Mouse (Mus musculus) liver, embryonic 15.5 days (tissue): Measurements from ENCODE around the gene Rpap2. TPM values are rescaled to one million over a fixed set of nuclear protein-coding genes. Genes with fewer than 3 reads are reported as not detected.
A peak's percentile ranks its signal among the peaks of the same experiment; 100 is the strongest.

ENCODE experiments used
- ATAC-seq: fragments of 200-750 bp; cut with Nextera tagmentation; 2 replicates; pipeline ENCODE4 v1.8.0; 2017; ENCODE audit warnings: moderate number of reproducible peaks, mild to moderate bottlenecking, moderate library complexity; ENCODE audit not compliant: insufficient read depth
- H3K27ac ChIP-seq: fragments of 300-500 bp; sonication (generic); replicated peaks from 2 replicates; pipeline ENCODE4 v1.5.1; 2015; ENCODE audit warnings: mild to moderate bottlenecking, inconsistent platforms
- H3K27me3 ChIP-seq: fragments of 300-500 bp; sonication (generic); 2 replicates; pipeline ENCODE4 v1.6.1; 2015; ENCODE audit warnings: mild to moderate bottlenecking, inconsistent platforms
- H3K36me3 ChIP-seq: fragments of 300-500 bp; sonication (generic); replicated peaks from 2 replicates; pipeline ENCODE4 v1.6.1; 2015; ENCODE audit warnings: moderate library complexity, mild to moderate bottlenecking, inconsistent platforms
- H3K4me1 ChIP-seq: fragments of 300-500 bp; sonication (generic); replicated peaks from 2 replicates; pipeline ENCODE4 v1.6.1; 2015; ENCODE audit warnings: inconsistent platforms
- H3K4me2 ChIP-seq: fragments of 300-500 bp; sonication (generic); 2 replicates; pipeline ENCODE4 v1.6.1; 2015; ENCODE audit warnings: moderate library complexity, mild to moderate bottlenecking, inconsistent platforms
- H3K4me3 ChIP-seq: fragments of 300-500 bp; sonication (generic); replicated peaks from 2 replicates; pipeline ENCODE4 v1.5.1; 2015; ENCODE audit warnings: mild to moderate bottlenecking, inconsistent platforms
- H3K9ac ChIP-seq: fragments of 300-500 bp; sonication (generic); 2 replicates; pipeline ENCODE4 v1.6.1; 2015; ENCODE audit warnings: moderate library complexity, mild to moderate bottlenecking, inconsistent platforms
- H3K9me3 ChIP-seq: fragments of 300-500 bp; sonication (generic); replicated peaks from 2 replicates; pipeline ENCODE4 v1.6.1; 2016; ENCODE audit warnings: inconsistent platforms
- WGBS: fragments of 180-500 bp; shearing (Covaris S2); methylation state at CpG from one replicate; pipeline ENCODE4 v1.1.7; 2015; ENCODE audit warnings: mixed read lengths; ENCODE audit not compliant: insufficient replicate concordance; 5-methylcytosine and 5-hydroxymethylcytosine counted together
- polyA plus RNA-seq: library from polyadenylated mRNA; unstranded; fragments of >200 nt; fragmentation: Nextera tagmentation; extraction: Ambion mirVana; gene quantifications from 2 replicates; pipeline ENCODE4 v1.2.1, GENCODE M21; 2015

The Rpap2 gene
- polyA plus RNA-seq, 1 experiment from 2014 or later, result 4.7 TPM

- H3K27ac ChIP-seq, result no peak overlapping the region
- H3K4me2 ChIP-seq, result no peak overlapping the region
- H3K27me3 ChIP-seq, result peaks cover 30% of the 10 kb centered on the region
- H3K36me3 ChIP-seq, result no peaks in the 10 kb centered on the region
- no peak for ATAC-seq
- H3K4me1 ChIP-seq, result peaks cover 11% of the 10 kb centered on the region
- no peaks in the 10 kb centered on the region for H3K9me3 ChIP-seq
- WGBS, result 43% methylated on average over 2 of the region's 2 CpGs
- no peak overlapping the region for H3K9ac ChIP-seq
- no peak overlapping the region for H3K4me3 ChIP-seq
These were observed 87.2 kb downstream of the Rpap2 start for GRCm38 (mm10) chr5:107684380-107684779.

- Histone ChIP-seq H3K4me3 (no peak overlapping the region), H3K4me2 (no peak overlapping the region), H3K36me3 (no peaks in the 10 kb centered on the region), H3K27me3 (peaks cover 36% of the 10 kb centered on the region), H3K9ac (no peak overlapping the region), H3K9me3 (no peaks in the 10 kb centered on the region), H3K27ac (no peak overlapping the region), H3K4me1 (peaks cover 11% of the 10 kb centered on the region)
- ATAC-seq, result no peak
- 78% methylated on average over 5 of the region's 5 CpGs for WGBS
These were observed 90.0 kb downstream of the Rpap2 start for GRCm38 (mm10) chr5:107687161-107687560.

- Histone ChIP-seq H3K4me3 (peak overlapping the region; percentile 55), H3K9me3 (no peaks in the 10 kb centered on the region), H3K36me3 (no peaks in the 10 kb centered on the region), H3K9ac (no peak overlapping the region), H3K27me3 (peaks cover 32% of the 10 kb centered on the region), H3K27ac (no peak overlapping the region), H3K4me1 (peaks cover 11% of the 10 kb centered on the region), H3K4me2 (peak overlapping the region; percentile 73)
- 13% methylated on average over 46 of the region's 46 CpGs for WGBS
- ATAC-seq, result peak; percentile 74
These were observed 90.7 kb downstream of the Rpap2 start for GRCm38 (mm10) chr5:107687592-107688498.

DNA sequence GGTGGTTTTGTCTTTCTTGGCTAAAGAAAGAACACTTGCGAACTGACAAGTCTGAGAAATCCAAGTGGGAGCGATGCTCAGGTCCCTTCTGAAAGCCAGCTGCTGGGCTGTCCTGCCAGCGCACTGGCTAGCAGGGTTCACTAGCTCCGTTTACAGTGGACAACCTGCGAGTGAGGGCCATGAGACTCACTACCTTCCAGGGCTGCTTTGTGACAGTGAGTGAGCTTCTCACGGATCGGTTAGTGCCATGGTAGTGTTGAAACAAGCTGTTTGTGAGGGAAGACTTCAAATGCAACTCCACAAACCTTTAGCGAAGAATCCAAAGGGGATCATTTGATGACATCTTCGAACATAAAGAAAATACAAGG is 91.3 kb downstream of the Rpap2 start:
- H3K4me2 ChIP-seq, result peak overlapping the region; percentile 73
- no peaks in the 10 kb centered on the region for H3K9me3 ChIP-seq
- peak overlapping the region; percentile 55 for H3K4me3 ChIP-seq
- peaks cover 11% of the 10 kb centered on the region for H3K4me1 ChIP-seq
- H3K27ac ChIP-seq, result no peak overlapping the region
- ATAC-seq, result peak; percentile 34; the same call in 1 of the 2 replicates
- H3K9ac ChIP-seq, result no peak overlapping the region
- no peaks in the 10 kb centered on the region for H3K36me3 ChIP-seq
- H3K27me3 ChIP-seq, result peaks cover 29% of the 10 kb centered on the region
- WGBS, result 33% methylated on average over 9 of the region's 9 CpGs

DNA sequence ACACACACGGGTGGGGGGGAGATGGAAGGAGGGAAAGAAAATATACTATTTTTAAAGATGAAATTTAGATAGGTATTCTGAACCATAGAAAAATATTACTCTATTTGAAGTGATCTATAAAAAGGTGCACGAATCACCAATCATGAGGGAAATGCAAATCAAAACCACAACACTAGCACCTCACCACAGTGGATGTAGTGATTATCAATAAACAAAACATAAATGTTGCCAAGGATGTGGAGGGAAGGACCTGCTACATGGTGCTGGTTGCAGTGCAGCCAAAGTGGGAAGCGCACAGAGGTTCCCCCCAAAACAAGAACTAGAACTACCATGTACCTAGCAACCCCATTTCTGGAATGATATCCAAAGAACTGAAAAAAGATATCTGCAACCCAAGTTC is 97.8 kb downstream of the Rpap2 start:
- ATAC-seq, result no peak
- Histone ChIP-seq H3K27me3 (peaks cover 5% of the 10 kb centered on the region; the same call in 1 of the 2 replicates), H3K4me2 (no peak overlapping the region), H3K36me3 (no peaks in the 10 kb centered on the region), H3K9ac (no peak overlapping the region), H3K9me3 (no peaks in the 10 kb centered on the region), H3K27ac (no peak overlapping the region), H3K4me3 (no peak overlapping the region), H3K4me1 (no peaks in the 10 kb centered on the region)
- WGBS, result 60% methylated on average over 3 of the region's 3 CpGs

DNA sequence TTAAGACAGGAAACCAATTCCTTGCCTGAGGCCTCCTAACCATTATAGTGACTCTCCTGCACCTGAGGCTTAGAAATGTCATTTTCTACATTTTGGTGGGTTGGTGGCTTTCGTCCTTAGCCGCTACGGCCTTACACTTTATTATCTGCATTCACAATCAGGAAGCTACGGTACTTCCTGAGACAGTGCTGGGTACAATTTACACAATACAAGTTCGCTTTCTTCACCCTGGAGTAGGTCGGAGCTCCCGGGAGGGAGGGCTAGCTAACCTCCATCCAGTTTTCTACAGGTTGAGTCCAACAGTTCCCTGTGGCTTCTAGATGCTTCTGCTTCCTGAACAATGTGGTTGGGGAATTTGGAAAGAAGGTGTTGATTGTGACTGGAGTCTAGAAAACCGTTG is 101.7 kb downstream of the Rpap2 start:
- 15% methylated on average over 8 of the region's 8 CpGs for WGBS
- Histone ChIP-seq H3K36me3 (no peaks in the 10 kb centered on the region), H3K27me3 (0 out of 2 replicates have a peak, but pooled peaks cover 4% of the 10 kb centered on the region), H3K9ac (no peak overlapping the region), H3K4me2 (no peak overlapping the region), H3K4me1 (no peaks in the 10 kb centered on the region), H3K27ac (0 out of 2 replicates have a peak overlapping the region, but pooled peaks have one; percentile 19), H3K9me3 (no peaks in the 10 kb centered on the region), H3K4me3 (no peak overlapping the region)
- ATAC-seq, result no peak

GRCm38 (mm10) chr5:107700873-107701272 is 103.7 kb downstream of the Rpap2 start:
- ATAC-seq, result no peak
- Histone ChIP-seq H3K9ac (no peak overlapping the region), H3K27ac (no peak overlapping the region), H3K9me3 (no peaks in the 10 kb centered on the region), H3K4me1 (no peaks in the 10 kb centered on the region), H3K27me3 (0 out of 2 replicates have a peak, but pooled peaks cover 4% of the 10 kb centered on the region), H3K4me2 (no peak overlapping the region), H3K36me3 (no peaks in the 10 kb centered on the region), H3K4me3 (no peak overlapping the region)
- WGBS, result 57% methylated on average over 10 of the region's 10 CpGs

DNA sequence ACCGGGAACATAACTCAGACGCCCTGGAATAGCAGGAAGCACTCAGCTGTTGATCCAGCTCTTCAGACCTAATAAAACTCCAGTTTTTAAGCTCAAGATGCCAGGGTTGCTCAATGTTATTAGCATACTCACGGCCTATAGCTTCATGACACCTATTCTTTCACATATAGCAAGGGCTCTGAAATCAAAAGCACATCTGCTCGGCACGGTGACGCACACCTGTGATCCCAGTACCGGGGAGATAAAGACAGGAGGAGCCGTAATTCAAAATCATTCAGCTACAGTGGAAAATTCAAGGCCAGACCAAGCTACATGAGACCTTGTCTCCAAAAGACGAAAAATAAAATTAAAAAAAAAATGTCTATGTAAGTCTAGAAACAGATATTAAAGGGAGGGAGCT is 104.5 kb downstream of the Rpap2 start:
- Histone ChIP-seq H3K9ac (no peak overlapping the region), H3K9me3 (no peaks in the 10 kb centered on the region), H3K4me1 (no peaks in the 10 kb centered on the region), H3K36me3 (no peaks in the 10 kb centered on the region), H3K4me3 (no peak overlapping the region), H3K27me3 (0 out of 2 replicates have a peak, but pooled peaks cover 4% of the 10 kb centered on the region), H3K4me2 (no peak overlapping the region), H3K27ac (no peak overlapping the region)
- WGBS, result 72% methylated on average over 9 of the region's 9 CpGs
- ATAC-seq, result no peak

DNA sequence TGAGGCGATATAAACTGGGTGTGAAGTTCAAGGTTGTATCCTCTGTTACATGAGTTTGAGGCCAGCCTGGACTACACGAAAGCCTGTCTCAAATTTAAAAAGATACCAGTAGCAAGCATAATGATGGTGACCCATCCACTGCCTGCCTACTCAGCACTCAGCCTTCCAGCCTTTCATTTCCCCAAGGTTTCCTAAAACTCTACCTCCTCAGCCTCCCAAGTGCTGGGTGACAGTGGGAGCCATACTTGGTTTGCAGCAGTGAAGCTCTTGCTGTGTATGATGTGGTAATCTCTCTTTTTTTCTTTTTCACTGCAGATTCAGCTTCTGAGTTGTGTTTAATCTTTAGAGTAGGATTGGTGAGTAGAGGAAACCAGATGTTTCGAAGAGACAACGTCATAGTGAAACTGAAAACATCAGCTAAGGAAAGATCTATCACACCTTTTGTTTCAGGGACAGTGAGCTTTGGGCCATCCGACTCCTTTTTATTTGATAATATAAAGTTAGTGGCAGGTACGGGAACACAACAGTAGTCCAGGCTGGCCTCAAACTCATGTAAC is 106.1 kb downstream of the Rpap2 start:
- no peak for ATAC-seq
- no peaks in the 10 kb centered on the region for H3K36me3 ChIP-seq
- no peaks in the 10 kb centered on the region for H3K4me1 ChIP-seq
- no peak overlapping the region for H3K27ac ChIP-seq
- no peak overlapping the region for H3K4me2 ChIP-seq
- H3K4me3 ChIP-seq, result no peak overlapping the region
- WGBS, result 59% methylated on average over 6 of the region's 6 CpGs
- H3K27me3 ChIP-seq, result peaks cover 13% of the 10 kb centered on the region
- H3K9ac ChIP-seq, result no peak overlapping the region
- no peaks in the 10 kb centered on the region for H3K9me3 ChIP-seq

DNA sequence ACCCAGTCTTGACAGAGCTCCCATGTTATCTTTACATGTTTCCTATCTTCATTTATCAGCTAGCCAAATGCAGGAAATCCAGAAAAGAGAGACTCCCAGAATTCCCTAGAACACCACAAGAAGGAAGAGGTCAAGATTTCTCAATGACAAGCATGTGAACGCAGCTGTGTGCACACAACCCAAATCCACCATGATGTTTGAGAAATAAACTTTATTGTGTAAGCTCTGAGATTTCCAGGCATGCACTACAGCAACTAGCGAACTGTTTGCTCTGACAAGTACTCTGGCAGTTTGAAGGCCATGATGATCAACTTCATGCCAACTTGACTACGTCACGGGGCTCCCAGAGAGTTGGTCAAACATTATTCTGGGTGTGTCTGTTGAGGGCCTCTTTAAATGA is 108.6 kb downstream of the Rpap2 start:
- H3K4me2 ChIP-seq, result no peak overlapping the region
- no peaks in the 10 kb centered on the region for H3K4me1 ChIP-seq
- WGBS, result 60% methylated on average over 4 of the region's 4 CpGs
- H3K9ac ChIP-seq, result no peak overlapping the region
- no peaks in the 10 kb centered on the region for H3K9me3 ChIP-seq
- no peaks in the 10 kb centered on the region for H3K36me3 ChIP-seq
- H3K27ac ChIP-seq, result no peak overlapping the region
- H3K27me3 ChIP-seq, result peaks cover 25% of the 10 kb centered on the region
- no peak overlapping the region for H3K4me3 ChIP-seq
- ATAC-seq, result no peak

- H3K27ac ChIP-seq, result no peak overlapping the region
- WGBS, result 55% methylated on average over 1 of the region's 1 CpGs
- no peak overlapping the region for H3K4me2 ChIP-seq
- no peaks in the 10 kb centered on the region for H3K36me3 ChIP-seq
- ATAC-seq, result no peak
- peaks cover 27% of the 10 kb centered on the region for H3K27me3 ChIP-seq
- H3K4me1 ChIP-seq, result no peaks in the 10 kb centered on the region
- H3K4me3 ChIP-seq, result no peak overlapping the region
- H3K9me3 ChIP-seq, result no peaks in the 10 kb centered on the region
- H3K9ac ChIP-seq, result no peak overlapping the region
These were observed 109.1 kb downstream of the Rpap2 start for GRCm38 (mm10) chr5:107706262-107706661.
